Mouse (Mus musculus) C2C12 (cell line): ENCODE data around the gene Fam83b.

Experiments
- CTCF ChIP-seq: IDR thresholded peaks from one replicate; pipeline ENCODE4 v1.5.1; 2011; ENCODE audit not compliant: control insufficient read depth, insufficient read depth, insufficient read length
- MYOG ChIP-seq: IDR thresholded peaks from one replicate; pipeline ENCODE4 v1.6.1; 2011; ENCODE audit not compliant: control insufficient read depth, insufficient read length; ENCODE audit errors: extremely low read depth

- TF ChIP-seq CTCF, result no peak
- no peak for TF ChIP-seq MYOG
Measured at GRCm38 (mm10) chr9:76505650-76506049, 61.3 kb downstream of the Fam83b start.
